Mouse (Mus musculus) thymus, adult 2 months (tissue): ENCODE results near the gene Gtf2a1. TPM values are rescaled to one million over a fixed set of nuclear protein-coding genes. Genes with fewer than 3 reads are reported as not detected.
"Not testable (repeated sequence)": the region's sequence is repeated elsewhere in the genome, so short reads cannot be mapped to it uniquely, and the experiment has no call there.

Experiments used
- DNase-seq: peaks from one replicate; pipeline ENCODE4 v3.0.0; 2021
- H3K27ac ChIP-seq: fragments of 200-500 bp; 2 replicates; pipeline ENCODE4 v1.5.1; 2012; ENCODE audit warnings: low read length, control low read depth; ENCODE audit not compliant: control insufficient read depth, insufficient read depth
- H3K27me3 ChIP-seq: fragments of 200-500 bp; 2 replicates; pipeline ENCODE4 v1.6.1; 2012; ENCODE audit warnings: mild to moderate bottlenecking, low read length, moderate library complexity, mixed read lengths; ENCODE audit not compliant: control insufficient read depth, insufficient read depth
- H3K36me3 ChIP-seq: fragments of 200-500 bp; 2 replicates; pipeline ENCODE4 v1.6.1; 2012; ENCODE audit warnings: mild to moderate bottlenecking, low read length, moderate library complexity; ENCODE audit not compliant: control insufficient read depth, insufficient read depth
- H3K4me1 ChIP-seq: fragments of 200-500 bp; replicated peaks from 2 replicates; pipeline ENCODE4 v1.6.1; 2012; ENCODE audit warnings: low read length; ENCODE audit not compliant: control insufficient read depth, insufficient read depth
- H3K4me3 ChIP-seq: fragments of 200-500 bp; 2 replicates; pipeline ENCODE4 v1.5.1; 2012; ENCODE audit warnings: mild to moderate bottlenecking, low read length, control low read depth, moderate library complexity; ENCODE audit not compliant: control insufficient read depth, insufficient read depth
- CTCF ChIP-seq: fragments of 200-500 bp; IDR thresholded peaks from 2 replicates; pipeline ENCODE4 v1.5.1; 2012; ENCODE audit warnings: mild to moderate bottlenecking, control low read depth, low read length, moderate library complexity, borderline replicate concordance; ENCODE audit not compliant: control insufficient read depth, poor library complexity, insufficient read depth; ENCODE audit errors: extremely low read depth
- POLR2A ChIP-seq: fragments of 200-500 bp; IDR thresholded peaks from 2 replicates; pipeline ENCODE4 v1.6.1; 2012; ENCODE audit warnings: mild to moderate bottlenecking, low read length, control low read depth, moderate library complexity; ENCODE audit not compliant: control insufficient read depth, poor library complexity, insufficient read depth; ENCODE audit errors: extremely low read depth
- WGBS: fragments of 180-500 bp; shearing (Covaris S2); methylation state at CpG from one replicate; pipeline ENCODE4 v1.1.7; 2018; 5-methylcytosine and 5-hydroxymethylcytosine counted together
- polyA plus RNA-seq: library from polyadenylated mRNA; depleted of rRNA; stranded (reverse); fragments of >200 nt; gene quantifications from 2 replicates; pipeline ENCODE4 v1.2.3, GENCODE M21; 2012

Gtf2a1 gene
- polyA plus RNA-seq, 1 experiment = 16.3 TPM

DNA sequence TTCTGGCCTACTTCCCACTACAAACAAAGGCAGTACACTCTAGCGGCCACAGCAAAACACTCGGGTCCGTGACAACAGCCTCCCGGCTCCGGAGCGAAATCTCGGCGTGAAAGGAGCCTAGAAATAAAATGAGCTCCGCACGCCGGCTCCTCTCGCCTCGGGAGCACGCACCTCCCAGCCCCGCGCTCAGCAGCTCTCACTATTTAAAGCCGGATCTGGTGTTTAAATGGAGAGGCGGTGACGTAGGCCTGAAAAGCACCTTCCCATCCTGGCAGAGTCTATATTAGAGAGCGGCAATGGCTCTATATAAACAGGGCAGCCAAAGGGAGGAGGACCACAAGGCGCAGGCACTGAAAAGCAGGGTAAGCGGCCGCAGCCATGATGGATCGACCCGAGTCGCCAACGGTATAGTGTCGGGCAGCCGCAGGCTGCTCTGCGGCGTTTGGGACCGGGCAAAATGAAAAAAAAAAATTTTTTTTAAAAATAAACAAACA is 2.1 kb downstream of the Gtf2a1 start:
- TF ChIP-seq POLR2A = peak; percentile 99
- TF ChIP-seq CTCF = no peak; the same call in 1 of the 2 replicates
- DNase-seq = peak; percentile 90
- Histone ChIP-seq H3K27me3 (no peaks in the 10 kb centered on the region), H3K36me3 (peaks cover 14% of the 10 kb centered on the region; the same call in 1 of the 2 replicates), H3K4me1 (peaks cover 2% of the 10 kb centered on the region), H3K4me3 (peak overlapping the region; percentile 59), H3K27ac (peak overlapping the region; percentile 99)
- under 1% methylated on average over 32 of the region's 32 CpGs for WGBS

DNA sequence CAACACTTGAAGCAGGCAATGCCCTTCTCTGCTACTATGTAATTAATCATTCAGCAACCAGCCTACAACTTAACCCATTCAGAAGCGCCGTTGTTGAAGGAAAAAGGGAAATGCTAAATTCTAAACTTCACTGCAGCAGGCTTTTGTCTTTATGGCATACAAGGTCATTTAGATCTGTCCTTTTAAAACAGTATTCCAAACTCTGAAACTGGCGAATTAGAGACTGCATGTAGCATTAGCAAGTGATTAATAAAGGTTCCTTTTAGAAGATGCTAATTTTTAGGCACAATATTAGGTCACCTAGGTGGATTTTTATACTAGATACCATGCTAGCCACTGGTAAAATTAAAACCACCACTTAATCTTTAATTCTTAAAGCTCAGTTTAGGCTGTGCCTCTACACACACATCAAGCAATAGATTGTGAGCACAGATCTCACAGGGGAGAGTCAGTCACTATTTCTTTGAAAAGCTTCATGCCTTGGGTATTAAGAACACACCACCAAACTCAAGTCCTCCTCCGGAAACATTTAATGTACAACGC is 2.7 kb downstream of the Gtf2a1 start:
- no peak for DNase-seq
- Histone ChIP-seq H3K4me3 (no peak overlapping the region), H3K4me1 (peaks cover 2% of the 10 kb centered on the region), H3K27me3 (no peaks in the 10 kb centered on the region), H3K27ac (no peak overlapping the region), H3K36me3 (peaks cover 14% of the 10 kb centered on the region; the same call in 1 of the 2 replicates)
- 25% methylated on average over 5 of the region's 5 CpGs for WGBS
- no peak for TF ChIP-seq POLR2A
- no peak for TF ChIP-seq CTCF

DNA sequence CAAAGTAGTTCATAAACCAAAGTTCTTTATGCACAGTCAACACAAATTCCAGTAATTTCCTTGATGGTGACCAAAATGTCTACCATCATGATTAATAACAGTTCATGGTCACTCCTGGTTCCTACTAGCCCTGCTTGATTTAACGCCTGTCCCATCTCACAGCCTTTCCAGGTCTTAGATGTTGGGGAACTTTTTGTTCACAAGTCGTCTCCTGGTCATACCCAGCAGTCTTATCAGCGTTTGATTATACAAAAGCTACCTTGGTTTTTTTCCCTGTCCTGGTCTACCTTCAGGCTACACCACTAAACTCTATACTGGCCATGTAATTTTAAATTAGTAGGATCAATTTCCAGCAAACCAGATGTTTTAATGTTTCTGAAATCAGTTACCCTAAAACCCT is 3.2 kb downstream of the Gtf2a1 start:
- TF ChIP-seq CTCF (no peak), POLR2A (no peak)
- DNase-seq = no peak
- H3K36me3 ChIP-seq = peaks cover 14% of the 10 kb centered on the region; the same call in 1 of the 2 replicates
- H3K27me3 ChIP-seq = no peaks in the 10 kb centered on the region
- no peak overlapping the region for H3K27ac ChIP-seq
- H3K4me1 ChIP-seq = peaks cover 5% of the 10 kb centered on the region
- 88% methylated on average over 3 of the region's 3 CpGs for WGBS
- no peak overlapping the region for H3K4me3 ChIP-seq

DNA sequence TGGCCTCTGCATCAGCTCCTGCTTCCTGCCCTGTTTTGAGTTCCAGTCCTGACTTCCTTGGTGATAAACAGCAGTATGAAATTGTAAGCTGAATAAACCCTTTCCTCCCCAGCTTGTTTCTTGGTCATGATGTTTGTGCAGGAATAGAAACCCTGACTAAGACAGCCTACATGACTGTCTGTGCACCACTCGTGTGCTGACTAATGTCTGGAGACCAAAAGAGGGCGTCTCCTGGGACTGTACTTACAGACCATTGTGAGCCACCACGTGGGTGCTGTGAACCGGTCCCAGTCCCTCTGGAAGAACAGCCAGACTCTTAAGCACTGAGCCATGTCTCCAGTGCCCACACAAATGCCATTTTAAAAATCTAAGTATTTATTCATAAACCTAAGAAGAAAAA is 4.5 kb downstream of the Gtf2a1 start:
- not testable (repeated sequence) for H3K4me3 ChIP-seq, H3K4me1 ChIP-seq, H3K27ac ChIP-seq, H3K27me3 ChIP-seq, DNase-seq
- peaks cover 14% of the 10 kb centered on the region for H3K36me3 ChIP-seq
- WGBS = 96% methylated on average over 4 of the region's 4 CpGs

DNA sequence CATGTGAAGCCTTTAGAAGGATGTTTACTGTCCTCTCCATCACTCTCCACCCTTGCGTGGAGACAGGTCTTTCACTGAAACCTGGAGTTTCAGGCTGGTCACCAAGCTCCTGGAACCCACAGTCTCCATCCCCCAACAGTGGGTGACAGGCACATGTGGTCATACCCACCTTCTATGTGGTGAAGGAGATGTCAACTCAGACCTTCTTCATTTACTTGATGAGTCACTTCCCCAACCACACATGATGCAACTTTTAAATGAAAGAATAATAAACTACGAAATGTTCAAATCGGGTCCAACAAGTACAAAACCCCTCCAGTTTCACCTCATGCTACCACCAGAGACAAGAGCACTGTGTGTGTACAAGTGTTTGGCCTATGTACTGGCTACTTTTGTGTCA is 5.1 kb downstream of the Gtf2a1 start:
- no peaks in the 10 kb centered on the region for H3K27me3 ChIP-seq
- H3K4me3 ChIP-seq = no peak overlapping the region
- TF ChIP-seq POLR2A (no peak), CTCF (no peak)
- peaks cover 14% of the 10 kb centered on the region for H3K36me3 ChIP-seq
- DNase-seq = no peak
- WGBS = 66% methylated on average over 3 of the region's 3 CpGs
- H3K4me1 ChIP-seq = peaks cover 2% of the 10 kb centered on the region
- no peak overlapping the region for H3K27ac ChIP-seq

DNA sequence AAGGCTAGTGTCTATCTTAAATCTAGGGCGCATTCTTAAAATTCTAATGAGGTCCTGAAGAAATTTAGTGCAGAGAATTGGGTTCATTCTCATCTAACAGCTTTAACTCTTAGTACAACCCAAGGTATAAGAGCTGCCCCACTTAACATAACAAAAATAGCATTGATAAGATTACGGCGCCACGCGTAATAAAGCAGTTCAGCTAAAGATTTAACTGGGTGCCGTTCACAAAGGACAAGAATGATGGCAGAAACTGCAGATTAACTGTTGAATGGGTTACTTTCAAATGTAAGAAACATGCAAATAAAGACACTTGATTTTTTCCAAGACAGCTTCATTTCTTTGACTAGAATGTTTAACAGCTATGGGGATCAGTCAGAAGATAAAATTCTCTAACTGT is 6.9 kb downstream of the Gtf2a1 start:
- no peak overlapping the region for H3K4me3 ChIP-seq
- no peak overlapping the region for H3K27ac ChIP-seq
- no peak for DNase-seq
- peaks cover 2% of the 10 kb centered on the region for H3K4me1 ChIP-seq
- TF ChIP-seq CTCF = no peak
- no peak for TF ChIP-seq POLR2A
- 98% methylated on average over 6 of the region's 6 CpGs for WGBS
- peaks cover 18% of the 10 kb centered on the region for H3K36me3 ChIP-seq
- no peaks in the 10 kb centered on the region for H3K27me3 ChIP-seq

DNA sequence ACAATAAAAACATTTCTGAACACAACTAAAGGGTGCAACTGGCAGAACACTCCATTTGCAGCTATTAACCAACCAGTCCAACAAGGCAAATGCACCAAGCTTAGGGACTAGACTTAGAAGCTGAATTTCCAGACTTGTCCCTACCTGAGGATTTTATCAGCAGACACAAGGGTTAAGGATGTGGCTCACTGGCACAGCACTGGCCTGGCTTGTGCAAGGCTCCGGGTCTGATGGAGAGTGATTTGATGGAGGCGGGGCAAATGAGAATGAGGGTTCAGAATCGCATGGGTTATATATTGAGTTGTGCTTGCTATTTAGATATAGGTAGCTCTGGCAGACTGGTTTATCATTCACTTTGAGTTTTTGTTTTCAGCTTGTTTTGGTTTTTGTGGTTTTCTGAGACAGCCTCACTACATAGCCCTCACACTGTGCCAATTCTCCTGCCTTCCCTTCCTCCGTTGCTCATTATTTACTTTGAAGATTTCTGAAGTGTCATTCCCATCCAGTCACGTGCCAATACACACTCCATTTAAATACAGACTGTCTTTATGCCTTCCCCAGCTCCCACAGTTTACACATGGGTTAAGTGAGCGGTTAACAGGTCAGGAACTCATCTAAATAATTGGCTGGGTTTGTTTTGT is 7.8 kb downstream of the Gtf2a1 start:
- DNase-seq = no peak
- WGBS = 47% methylated on average over 6 of the region's 6 CpGs
- Histone ChIP-seq H3K4me3 (no peak overlapping the region), H3K27ac (no peak overlapping the region), H3K4me1 (peaks cover 2% of the 10 kb centered on the region), H3K36me3 (peaks cover 18% of the 10 kb centered on the region), H3K27me3 (no peaks in the 10 kb centered on the region)
- TF ChIP-seq POLR2A = no peak
- TF ChIP-seq CTCF = no peak
